Mouse (Mus musculus): ENCODE measurements at regions not wholly inside any gene's neighbourhood (a gene's known extent, or its start where the extent isn't known, plus 50 kb on each side); places are given as distances from the start of the nearest gene placed in this dataset.

DNA sequence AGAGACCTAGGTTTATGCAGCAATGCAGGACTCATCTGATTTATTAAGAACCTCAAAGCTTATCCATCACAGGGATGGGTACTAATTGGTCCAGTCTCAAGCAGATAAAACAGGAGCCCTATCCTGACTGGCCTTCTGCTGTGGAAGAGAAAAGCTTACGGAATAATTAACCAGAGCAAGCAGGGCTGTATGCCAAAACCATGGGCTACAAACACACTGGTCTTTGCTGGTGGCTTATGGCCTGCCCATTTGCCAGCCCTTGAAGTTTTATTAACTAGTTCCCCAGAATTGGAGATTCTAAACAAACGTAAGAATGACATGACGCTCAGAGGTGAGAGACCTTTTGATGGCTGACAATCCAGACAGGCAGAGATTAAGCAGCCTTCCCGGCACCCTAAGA, 83.4 kb upstream of the Rbms3 start:
- no peak for DNase-seq (ENCODE audit: low spot score)
- intact Hi-C loops (cut with DNase I) = no loop called here

DNA sequence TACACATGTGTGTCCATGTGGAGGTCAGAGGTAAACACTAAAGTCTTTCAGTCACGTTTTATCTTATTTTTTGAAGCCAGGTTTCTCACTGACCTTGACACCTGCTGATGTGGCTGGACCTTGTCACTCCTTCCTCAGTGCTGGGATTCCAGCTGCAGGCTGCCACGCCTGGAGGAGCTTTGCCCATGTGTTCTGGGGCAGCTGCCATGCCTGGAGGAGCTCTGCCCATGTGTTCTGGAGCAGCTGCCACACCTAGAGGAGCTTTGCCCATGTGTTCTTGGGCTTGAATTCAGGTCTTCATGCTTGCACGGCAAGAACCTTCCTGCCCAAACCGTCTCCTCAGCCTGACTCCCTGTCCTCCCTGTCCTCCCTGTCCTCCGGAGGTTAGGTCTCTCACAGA, 82.1 kb upstream of the Rbms3 start:
- DNase-seq (ENCODE audit: low spot score) = no peak
- intact Hi-C loops (cut with DNase I) = no loop called here

DNA sequence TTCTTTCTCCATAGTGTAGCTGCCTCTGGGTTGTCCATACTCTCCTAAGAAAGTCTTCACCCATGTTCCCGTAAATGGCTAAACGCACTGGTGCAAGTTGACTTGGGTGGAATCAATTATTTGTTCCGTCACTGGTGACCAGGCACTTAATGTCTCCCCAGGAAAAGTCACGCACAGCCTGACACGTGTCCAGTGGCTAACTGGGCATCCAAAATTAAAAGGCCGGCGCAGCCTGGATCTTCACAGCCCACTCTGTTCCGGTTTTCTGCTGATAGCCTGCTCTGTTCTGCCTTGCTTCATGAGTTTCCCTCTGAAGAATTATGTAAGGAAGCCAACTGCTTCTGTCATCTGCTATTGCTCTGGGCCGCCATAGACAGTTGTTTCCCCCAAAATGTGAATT, 81.3 kb upstream of the Rbms3 start:
- intact Hi-C loops (cut with DNase I) = no loop called here
- DNase-seq (ENCODE audit: low spot score) = no peak

DNA sequence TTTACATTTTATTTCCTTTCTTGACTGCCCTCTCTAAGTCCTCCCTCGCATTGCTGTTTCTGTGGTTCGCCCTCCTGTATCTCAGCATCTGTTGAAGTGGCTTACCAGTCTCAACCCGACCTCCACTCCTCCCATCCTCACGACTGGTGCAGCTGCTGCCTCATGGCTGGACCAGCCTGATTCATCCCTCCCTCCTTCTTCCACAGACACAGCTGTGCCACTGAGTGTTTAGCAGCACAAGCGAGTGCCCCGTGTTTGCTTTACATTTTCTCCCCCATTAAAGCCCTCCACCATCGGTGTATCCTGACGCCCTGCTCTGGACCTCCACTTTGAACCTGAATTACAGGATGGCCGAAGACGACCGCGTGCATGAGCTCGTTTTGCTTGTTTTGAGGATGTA, 80.0 kb upstream of the Rbms3 start:
- no peak for DNase-seq (ENCODE audit: low spot score)
- intact Hi-C loops (cut with DNase I) = no loop called here

DNA sequence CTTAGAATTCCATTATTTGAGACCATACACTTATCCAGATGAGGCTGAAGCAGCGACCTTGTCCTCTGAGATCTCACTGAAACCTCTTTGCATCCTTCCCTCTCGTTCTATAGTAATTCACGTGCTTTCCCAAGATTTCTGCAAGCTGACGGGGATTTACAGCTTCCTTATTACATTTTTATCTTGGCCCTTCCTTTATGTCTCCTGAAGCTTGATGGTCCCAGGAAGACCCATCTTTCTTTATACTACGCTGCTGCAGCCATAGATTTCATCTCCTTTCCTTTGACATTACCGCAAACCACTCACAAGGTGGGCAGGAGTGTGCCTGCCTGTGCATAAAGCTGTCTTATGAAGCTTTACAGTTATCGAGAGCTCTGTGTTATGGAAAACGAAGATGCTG, 63.3 kb upstream of the Rbms3 start:
- intact Hi-C loops (cut with DNase I) = no loop called here
- no peak for DNase-seq (ENCODE audit: low spot score)

DNA sequence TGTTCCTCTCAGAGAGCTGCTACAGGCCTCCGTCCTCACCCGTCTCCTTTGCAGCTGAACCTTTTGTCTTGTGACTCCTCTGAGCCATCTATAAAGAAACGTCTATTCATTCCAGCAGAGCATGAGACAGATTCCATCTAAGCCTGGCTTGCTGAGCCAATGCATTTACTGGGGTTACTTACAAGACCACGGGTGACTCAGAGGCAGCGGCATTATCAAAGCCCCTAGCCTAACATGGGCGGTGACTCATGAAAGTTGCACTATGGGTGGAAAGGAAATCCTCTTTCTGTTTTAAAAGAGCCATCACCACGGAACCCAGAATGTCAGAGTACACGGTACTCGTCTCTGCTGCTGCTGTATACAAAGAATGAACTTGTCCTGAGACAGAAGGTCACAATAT, 62.8 kb upstream of the Rbms3 start:
- intact Hi-C loops (cut with DNase I) = no loop called here
- DNase-seq (ENCODE audit: low spot score) = no peak

DNA sequence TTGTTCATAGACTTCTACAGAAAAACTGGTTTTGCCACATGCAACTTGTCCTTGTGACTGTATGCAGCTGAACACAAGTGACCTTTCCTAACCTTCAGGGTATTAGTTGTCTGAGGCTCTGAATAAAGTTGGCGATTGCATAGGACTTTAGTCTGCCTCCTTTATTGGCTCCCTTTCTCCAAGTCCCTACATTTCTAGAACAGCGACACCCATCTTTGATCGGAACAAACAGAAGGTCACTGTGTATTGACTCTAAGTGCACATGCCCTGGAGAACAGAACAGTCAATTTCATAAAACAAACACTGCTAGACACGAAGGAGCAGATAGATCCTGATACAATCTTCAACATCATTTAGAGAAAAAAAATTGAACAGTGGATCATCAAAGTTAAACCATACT, 60.2 kb upstream of the Rbms3 start:
- intact Hi-C loops (cut with DNase I) = no loop called here
- DNase-seq (ENCODE audit: low spot score) = no peak
